In genomic region chr2:4438739-4439138, GRCm38 (mm10) we compare ENCODE assay signal across 28 mouse cellular contexts.
DNase-seq lines count a peak whose midpoint lies in the region; ATAC-seq lines count a peak whose summit lies in the region.
"Had no signal": no experiment of that assay in that cellular context is flagged by ENCODE, and none has a peak within 500 bp of the region (broad histone marks: within the 10 kb centered on the region; RNA-seq: fewer than 3 reads in every experiment).

No protein-coding gene starts in this region.

- no peak overlapping the region for H3K9ac ChIP-seq in lung, embryonic 16.5 days (ENCODE audit: low read length)
- no peak overlapping the region for H3K9ac ChIP-seq in intestine, embryonic 15.5 days
- H3K9ac ChIP-seq: embryonic facial prominence, embryonic 12.5 days; embryonic facial prominence, embryonic 15.5 days; heart, embryonic 13.5 days; hindbrain, embryonic 14.5 days had no signal

- H3K4me3 ChIP-seq in heart, embryonic 10.5 days = no peak overlapping the region
- H3K4me3 ChIP-seq in lung, embryonic 16.5 days (ENCODE audit: low read length) = no peak overlapping the region
- no peak overlapping the region for H3K4me3 ChIP-seq in intestine, embryonic 15.5 days (replicated peaks)
- H3K4me3 ChIP-seq: embryonic facial prominence, embryonic 12.5 days; embryonic facial prominence, embryonic 15.5 days; heart, embryonic 13.5 days had no signal

- H3K9me3 ChIP-seq in heart, embryonic 10.5 days = no peaks in the 10 kb centered on the region
- no peaks in the 10 kb centered on the region for H3K9me3 ChIP-seq in lung, embryonic 16.5 days (ENCODE audit: control insufficient read depth, low read length)
- no peaks in the 10 kb centered on the region for H3K9me3 ChIP-seq in intestine, embryonic 15.5 days
- H3K9me3 ChIP-seq: embryonic facial prominence, embryonic 12.5 days; embryonic facial prominence, embryonic 15.5 days; G1E; heart, embryonic 13.5 days had no signal

- no peaks in the 10 kb centered on the region for H3K27me3 ChIP-seq in heart, embryonic 10.5 days (ENCODE audit: insufficient read depth, poor library complexity, severe bottlenecking)
- H3K27me3 ChIP-seq in lung, embryonic 16.5 days (ENCODE audit: control insufficient read depth, insufficient read depth, low read depth, low read length) = no peaks in the 10 kb centered on the region
- H3K27me3 ChIP-seq in intestine, embryonic 15.5 days (replicated peaks) = no peaks in the 10 kb centered on the region
- H3K27me3 ChIP-seq: CH12.LX; embryonic facial prominence, embryonic 12.5 days; embryonic facial prominence, embryonic 15.5 days; heart, embryonic 13.5 days had no signal

- 0 out of 2 replicates have a peak, but pooled peaks have one; percentile 16 for ATAC-seq in lung, embryonic 16.5 days (ENCODE audit: low read depth)
- ATAC-seq in megakaryocyte-erythroid progenitor cell, adult 5-6 weeks (replicated peaks; ENCODE audit: low FRiP score, low TSS enrichment, poor library complexity, severe bottlenecking) = peak; percentile 93
- ATAC-seq in intestine, embryonic 15.5 days = no peak
- ATAC-seq: activated CD4-positive, CD25-positive, alpha-beta regulatory T cell, adult 4 months; forebrain, embryonic 14.5 days; hindbrain, postnatal 0 days; inflammation-experienced regulatory T-cells, adult 6 months had no signal

- peaks cover 37% of the 10 kb centered on the region for H3K4me1 ChIP-seq in heart, embryonic 10.5 days
- H3K4me1 ChIP-seq in lung, embryonic 16.5 days (replicated peaks; ENCODE audit: control insufficient read depth, insufficient read depth, low read length) = no peaks in the 10 kb centered on the region
- H3K4me1 ChIP-seq in intestine, embryonic 15.5 days (replicated peaks) = 0 out of 2 replicates have a peak, but pooled peaks cover 3% of the 10 kb centered on the region

- H3K27ac ChIP-seq in heart, embryonic 10.5 days = no peak overlapping the region
- H3K27ac ChIP-seq in lung, embryonic 16.5 days (ENCODE audit: low read length) = no peak overlapping the region
- no peak overlapping the region for H3K27ac ChIP-seq in intestine, embryonic 15.5 days
- H3K27ac ChIP-seq: embryonic facial prominence, embryonic 12.5 days; embryonic facial prominence, embryonic 15.5 days; heart, embryonic 13.5 days; hindbrain, embryonic 14.5 days; hindbrain, postnatal 0 days had no signal

- H3K4me2 ChIP-seq in lung, embryonic 16.5 days (ENCODE audit: low read depth, low read length) = no peak overlapping the region
- no peak overlapping the region for H3K4me2 ChIP-seq in intestine, embryonic 15.5 days (replicated peaks)
- H3K4me2 ChIP-seq: embryonic facial prominence, embryonic 12.5 days; embryonic facial prominence, embryonic 15.5 days; heart, embryonic 13.5 days; hindbrain, embryonic 14.5 days had no signal

- 58% methylated on average over 7 of the region's 7 CpGs for WGBS in heart, embryonic 10.5 days
- 42% methylated on average over 7 of the region's 7 CpGs for WGBS in lung, embryonic 16.5 days
- WGBS in intestine, embryonic 15.5 days = 53% methylated on average over 7 of the region's 7 CpGs

- 0 out of 2 replicates have a peak, but pooled peaks cover 9% of the 10 kb centered on the region for H3K36me3 ChIP-seq in heart, embryonic 10.5 days
- H3K36me3 ChIP-seq in lung, embryonic 16.5 days (ENCODE audit: control insufficient read depth, insufficient read depth, low read length) = no peaks in the 10 kb centered on the region; the same call in 1 of the 2 replicates
- no peaks in the 10 kb centered on the region for H3K36me3 ChIP-seq in intestine, embryonic 15.5 days
- H3K36me3 ChIP-seq: embryonic facial prominence, embryonic 15.5 days; G1E had no signal

- DNase-seq in heart, adult 11 months = peak; percentile 73
- DNase-seq in heart, embryonic 10.5 days (ENCODE audit: low spot score) = no peak
- DNase-seq in lung, postnatal 10 days = no peak
- DNase-seq in MEL-GATA-1-ER (ENCODE audit: extremely low read depth, low read depth) = peak; percentile 21
- DNase-seq: adrenal gland, adult 8-10 months; adrenal gland, postnatal 25 days; B cell, adult 2 months; cerebellum, adult 11-12 months; cerebellum, adult 8-10 months; cerebellum, postnatal 10 days; cerebellum, postnatal 36 days; gastrocnemius, postnatal 14 days; heart, adult 18-20 months; heart, postnatal 14 days; heart, postnatal 4 days had no signal

Comparison
In these comparisons a context has a peak if more than half of its experiments do, and no peak if none do; other contexts are left out.
1. DNase-seq: peak in heart, adult 11 months (single experiment) and MEL-GATA-1-ER (single experiment); none in heart, embryonic 10.5 days (single experiment) and lung, postnatal 10 days (single experiment).